Mouse (Mus musculus) common myeloid progenitor, adult 5-6 weeks (primary cell): ENCODE results near the gene Prlr. TPM values are rescaled to one million over a fixed set of nuclear protein-coding genes. Genes with fewer than 3 reads are reported as not detected.
A peak's percentile ranks its signal among the peaks of the same experiment; 100 is the strongest.

Experiments
- ATAC-seq: replicated peaks from 2 replicates; pipeline ENCODE4 v1.8.0; 2016; ENCODE audit warnings: low read depth, mild to moderate bottlenecking, moderate TSS enrichment, inconsistent platforms; ENCODE audit not compliant: poor library complexity, severe bottlenecking
- total RNA-seq: library from RNA; stranded (forward); fragments of 200-1000, 187-1606 nt; gene quantifications from 2 replicates; pipeline ENCODE4 v1.2.3, GENCODE M21; 2017

The Prlr gene
- total RNA-seq, 1 experiment from 2014 or later = 0.14 TPM

- ATAC-seq = no peak
Observed at GRCm38 (mm10) chr15:10225701-10226100, 48.7 kb downstream of the Prlr start.

GRCm38 (mm10) chr15:10228636-10229035, 51.6 kb downstream of the Prlr start:
- no peak for ATAC-seq

- ATAC-seq = peak; percentile 78
Observed at GRCm38 (mm10) chr15:10235977-10236376, 58.9 kb downstream of the Prlr start.

- no peak for ATAC-seq
Observed at GRCm38 (mm10) chr15:10236812-10237211, 59.8 kb downstream of the Prlr start.

GRCm38 (mm10) chr15:10238454-10238853, 61.4 kb downstream of the Prlr start:
- no peak for ATAC-seq

GRCm38 (mm10) chr15:10240228-10240795, 63.3 kb downstream of the Prlr start:
- 0 out of 2 replicates have a peak, but pooled peaks have one; percentile 52 for ATAC-seq

GRCm38 (mm10) chr15:10242250-10242649, 65.2 kb downstream of the Prlr start:
- no peak for ATAC-seq

- no peak for ATAC-seq
Observed at GRCm38 (mm10) chr15:10249285-10249684, 72.2 kb downstream of the Prlr start.

- ATAC-seq = no peak
Observed at GRCm38 (mm10) chr15:10250784-10251183, 73.7 kb downstream of the Prlr start.

- no peak for ATAC-seq
Observed at GRCm38 (mm10) chr15:10252526-10252925, 75.5 kb downstream of the Prlr start.

- ATAC-seq = no peak
Observed at GRCm38 (mm10) chr15:10262219-10262618, 85.2 kb downstream of the Prlr start.

- no peak for ATAC-seq
Observed at GRCm38 (mm10) chr15:10262641-10263040, 85.6 kb downstream of the Prlr start.

GRCm38 (mm10) chr15:10263420-10263819, 86.4 kb downstream of the Prlr start:
- ATAC-seq = no peak

- ATAC-seq = no peak
Observed at GRCm38 (mm10) chr15:10264885-10265284, 87.8 kb downstream of the Prlr start.

- ATAC-seq = no peak
Observed at GRCm38 (mm10) chr15:10267251-10267650, 90.2 kb downstream of the Prlr start.

- ATAC-seq = no peak
Observed at GRCm38 (mm10) chr15:10276386-10276785, 99.3 kb downstream of the Prlr start.

- ATAC-seq = no peak
Observed at GRCm38 (mm10) chr15:10277461-10277860, 100.4 kb downstream of the Prlr start.

- ATAC-seq = no peak
Observed at GRCm38 (mm10) chr15:10281546-10281945, 104.5 kb downstream of the Prlr start.

- no peak for ATAC-seq
Observed at GRCm38 (mm10) chr15:10283661-10284060, 106.6 kb downstream of the Prlr start.

- no peak for ATAC-seq
Observed at GRCm38 (mm10) chr15:10296570-10296969, 119.5 kb downstream of the Prlr start.

- no peak for ATAC-seq
Observed at GRCm38 (mm10) chr15:10298058-10298457, 121.0 kb downstream of the Prlr start.

- ATAC-seq = no peak
Observed at GRCm38 (mm10) chr15:10299467-10299866, 122.4 kb downstream of the Prlr start.
